Mouse (Mus musculus) myocyte (in vitro differentiated cells): ENCODE data around the gene Aldh3a1. TPM values are rescaled to one million over a fixed set of nuclear protein-coding genes. Genes with fewer than 3 reads are reported as not detected.
A peak's percentile ranks its signal among the peaks of the same experiment; 100 is the strongest.

Experiments used
- H3K27me3 ChIP-seq: one replicate; pipeline ENCODE4 v1.6.1; 2011; ENCODE audit not compliant: control insufficient read depth, insufficient read depth, insufficient read length
- H3K36me3 ChIP-seq: one replicate; pipeline ENCODE4 v1.6.1; 2011; ENCODE audit not compliant: control insufficient read depth, insufficient read depth
- H3K4me2 ChIP-seq: one replicate; pipeline ENCODE4 v1.6.1; 2011; ENCODE audit warnings: low read depth, control low read depth
- H3K4me3 ChIP-seq: one replicate; pipeline ENCODE4 v1.5.1; 2011; ENCODE audit warnings: mild to moderate bottlenecking, control low read depth, moderate library complexity
- H3K79me2 ChIP-seq: one replicate; pipeline ENCODE4 v1.6.1; 2011; ENCODE audit not compliant: control insufficient read depth, insufficient read depth
- H3ac ChIP-seq: one replicate; pipeline ENCODE4 v1.6.1; 2011; ENCODE audit not compliant: control insufficient read depth, insufficient read length
- CEBPB ChIP-seq: IDR thresholded peaks from 2 replicates; pipeline ENCODE4 v1.6.1; 2011; ENCODE audit warnings: mild to moderate bottlenecking, moderate library complexity; ENCODE audit not compliant: poor library complexity, insufficient read depth, severe bottlenecking
- E2F4 ChIP-seq: IDR thresholded peaks from one replicate; pipeline ENCODE4 v1.6.1; 2011; ENCODE audit warnings: mild to moderate bottlenecking, control low read depth, moderate library complexity; ENCODE audit not compliant: insufficient read depth
- MAX ChIP-seq: IDR thresholded peaks from one replicate; pipeline ENCODE4 v1.6.1; 2011; ENCODE audit warnings: low read depth, mild to moderate bottlenecking, control low read depth
- MYOD1 ChIP-seq, 3 experiments: IDR thresholded peaks; one replicate each; pipeline ENCODE4 v1.6.1; 2011; ENCODE audit warnings: control low read depth in 2 of 3, low read depth in 2 of 3, mild to moderate bottlenecking in 2 of 3, moderate library complexity in 1 of 3; ENCODE audit not compliant: insufficient read length in 2 of 3, control insufficient read depth in 1 of 3
- MYOG ChIP-seq, 3 experiments: IDR thresholded peaks; one replicate each; pipeline ENCODE4 v1.6.1; 2011; ENCODE audit warnings: control low read depth in 2 of 3, low read depth in 2 of 3, mild to moderate bottlenecking in 2 of 3; ENCODE audit not compliant: insufficient read length in 2 of 3, control insufficient read depth in 1 of 3, insufficient read depth in 1 of 3
- POLR2A ChIP-seq: IDR thresholded peaks from one replicate; pipeline ENCODE4 v1.6.1; 2011; ENCODE audit warnings: low read depth, mild to moderate bottlenecking, control low read depth, moderate library complexity; ENCODE audit not compliant: insufficient read length
- POLR2AphosphoS2 ChIP-seq: IDR thresholded peaks from one replicate; pipeline ENCODE4 v1.6.1; 2011; ENCODE audit warnings: low read depth, control low read depth; ENCODE audit not compliant: insufficient read length
- REST ChIP-seq: IDR thresholded peaks from one replicate; pipeline ENCODE4 v1.6.1; 2011; ENCODE audit warnings: mild to moderate bottlenecking, control low read depth, moderate library complexity; ENCODE audit not compliant: insufficient read depth, insufficient read length
- SRF ChIP-seq: IDR thresholded peaks from one replicate; pipeline ENCODE4 v1.6.1; 2011; ENCODE audit warnings: low read depth; ENCODE audit not compliant: control insufficient read depth, insufficient read length
- TCF12 ChIP-seq: IDR thresholded peaks from one replicate; pipeline ENCODE4 v1.6.1; 2011; ENCODE audit warnings: mild to moderate bottlenecking, control low read depth; ENCODE audit not compliant: poor library complexity, insufficient read depth, severe bottlenecking
- TCF3 ChIP-seq: IDR thresholded peaks from one replicate; pipeline ENCODE4 v1.6.1; 2011; ENCODE audit warnings: low read depth, control low read depth; ENCODE audit not compliant: insufficient read length
- USF1 ChIP-seq: IDR thresholded peaks from one replicate; pipeline ENCODE4 v1.6.1; 2011; ENCODE audit warnings: low read depth, mild to moderate bottlenecking, control low read depth, moderate library complexity
- polyA plus RNA-seq: library from polyadenylated mRNA; unstranded; fragments of >200 nt; fragmentation: generic; extraction: Trizol; gene quantifications from one replicate; pipeline ENCODE4 v1.2.1, GENCODE M21; 2012; ENCODE audit warnings: missing spikeins

Aldh3a1 gene
- polyA plus RNA-seq, 1 experiment: 4.2 TPM

- TF ChIP-seq MAX (no peak), E2F4 (no peak), SRF (no peak), USF1 (no peak), TCF12 (no peak), TCF3 (no peak), MYOG (IDR thresholded peaks at IDR 0.05; ENCODE audit: control insufficient read depth in 1 of 3, insufficient read depth in 1 of 3, insufficient read length in 2 of 3, low read depth in 2 of 3) (no peak), REST (no peak), POLR2AphosphoS2 (no peak), POLR2A (no peak), CEBPB (no peak), MYOD1 (IDR thresholded peaks at IDR 0.05; ENCODE audit: control insufficient read depth in 1 of 3, insufficient read length in 2 of 3, low read depth in 2 of 3) (no peak)
- Histone ChIP-seq H3K27me3 (no peaks in the 10 kb centered on the region), H3ac (no peak overlapping the region), H3K36me3 (no peaks in the 10 kb centered on the region), H3K4me3 (no peak overlapping the region), H3K4me2 (no peak overlapping the region), H3K79me2 (no peaks in the 10 kb centered on the region)
Observed at GRCm38 (mm10) chr11:61227816-61228215, 20.5 kb downstream of the Aldh3a1 start.

- H3K27me3 ChIP-seq: no peaks in the 10 kb centered on the region
- TF ChIP-seq SRF (no peak), E2F4 (no peak), MYOG (IDR thresholded peaks at IDR 0.05; ENCODE audit: control insufficient read depth in 1 of 3, insufficient read depth in 1 of 3, insufficient read length in 2 of 3, low read depth in 2 of 3) (no peak), TCF12 (no peak), MAX (no peak), REST (no peak), POLR2AphosphoS2 (no peak), MYOD1 (IDR thresholded peaks at IDR 0.05; ENCODE audit: control insufficient read depth in 1 of 3, insufficient read length in 2 of 3, low read depth in 2 of 3) (no peak), TCF3 (no peak), POLR2A (no peak), CEBPB (no peak)
- H3K36me3 ChIP-seq: no peaks in the 10 kb centered on the region
- H3K4me2 ChIP-seq: no peak overlapping the region
- H3ac ChIP-seq: no peak overlapping the region
- no peaks in the 10 kb centered on the region for H3K79me2 ChIP-seq
- H3K4me3 ChIP-seq: no peak overlapping the region
Observed at GRCm38 (mm10) chr11:61228406-61228805, 21.1 kb downstream of the Aldh3a1 start.

GRCm38 (mm10) chr11:61231329-61231728, 24.0 kb downstream of the Aldh3a1 start:
- Histone ChIP-seq H3K4me2 (peak overlapping the region; percentile 63), H3K79me2 (no peaks in the 10 kb centered on the region), H3K4me3 (no peak overlapping the region), H3ac (no peak overlapping the region), H3K36me3 (no peaks in the 10 kb centered on the region), H3K27me3 (peaks cover 4% of the 10 kb centered on the region)
- no peak for TF ChIP-seq POLR2AphosphoS2
- TF ChIP-seq SRF: no peak
- no peak for TF ChIP-seq TCF3
- TF ChIP-seq CEBPB: no peak
- no peak for TF ChIP-seq MYOD1 (IDR thresholded peaks at IDR 0.05; ENCODE audit: control insufficient read depth in 1 of 3, insufficient read length in 2 of 3, low read depth in 2 of 3)
- TF ChIP-seq MYOG (IDR thresholded peaks at IDR 0.05; ENCODE audit: control insufficient read depth in 1 of 3, insufficient read depth in 1 of 3, insufficient read length in 2 of 3, low read depth in 2 of 3): no peak

GRCm38 (mm10) chr11:61234174-61234573, 26.8 kb downstream of the Aldh3a1 start:
- Histone ChIP-seq H3K4me2 (no peak overlapping the region), H3ac (no peak overlapping the region), H3K79me2 (no peaks in the 10 kb centered on the region), H3K4me3 (no peak overlapping the region), H3K36me3 (no peaks in the 10 kb centered on the region), H3K27me3 (peaks cover 4% of the 10 kb centered on the region)
- TF ChIP-seq CEBPB (no peak), MYOG (IDR thresholded peaks at IDR 0.05; ENCODE audit: control insufficient read depth in 1 of 3, insufficient read depth in 1 of 3, insufficient read length in 2 of 3, low read depth in 2 of 3) (no peak), POLR2A (no peak), SRF (no peak), TCF12 (no peak), USF1 (no peak), POLR2AphosphoS2 (no peak), MAX (no peak), E2F4 (no peak)

GRCm38 (mm10) chr11:61236015-61236414, 28.7 kb downstream of the Aldh3a1 start:
- no peak for TF ChIP-seq MAX
- no peak for TF ChIP-seq POLR2AphosphoS2
- TF ChIP-seq POLR2A: no peak
- no peak for TF ChIP-seq TCF3
- no peak for TF ChIP-seq USF1
- TF ChIP-seq SRF: no peak
- TF ChIP-seq MYOG (IDR thresholded peaks at IDR 0.05; ENCODE audit: control insufficient read depth in 1 of 3, insufficient read depth in 1 of 3, insufficient read length in 2 of 3, low read depth in 2 of 3): no peak
- no peak for TF ChIP-seq CEBPB
- no peak for TF ChIP-seq E2F4
- no peak for TF ChIP-seq MYOD1 (IDR thresholded peaks at IDR 0.05; ENCODE audit: control insufficient read depth in 1 of 3, insufficient read length in 2 of 3, low read depth in 2 of 3)
- H3K4me3 ChIP-seq: no peak overlapping the region
- H3K79me2 ChIP-seq: no peaks in the 10 kb centered on the region
- no peak overlapping the region for H3K4me2 ChIP-seq
- H3K36me3 ChIP-seq: no peaks in the 10 kb centered on the region
- no peak overlapping the region for H3ac ChIP-seq
- peaks cover 4% of the 10 kb centered on the region for H3K27me3 ChIP-seq
